In the genomic region with DNA sequence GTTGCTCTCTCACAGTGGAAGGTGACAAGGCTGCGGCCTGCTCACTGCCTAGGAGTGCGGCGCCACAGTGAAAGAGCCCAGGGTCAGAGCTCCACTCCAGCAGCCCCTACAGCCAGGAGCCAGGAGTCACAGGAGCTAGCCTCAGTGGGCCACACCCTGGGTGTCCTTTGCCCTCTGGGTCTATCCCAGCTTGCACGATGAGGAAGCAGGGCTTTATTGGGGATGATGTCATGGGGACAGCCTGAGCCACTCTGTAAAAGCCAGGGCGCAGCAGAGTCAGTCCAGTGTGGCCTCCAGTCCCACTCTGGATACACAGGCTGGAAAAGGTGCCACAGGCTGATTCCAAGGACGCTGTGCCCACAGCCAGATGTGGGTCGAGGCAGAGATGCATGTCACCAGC, we compare ENCODE assay signal across 30 mouse cellular contexts. TPM values are rescaled to one million over a fixed set of nuclear protein-coding genes. Genes with fewer than 3 reads are reported as not detected.
DNase-seq lines count a peak whose midpoint lies in the region; ATAC-seq lines count a peak whose summit lies in the region.
"Had no signal": no experiment of that assay in that cellular context is flagged by ENCODE, and none has a peak within 500 bp of the region (broad histone marks: within the 10 kb centered on the region; RNA-seq: fewer than 3 reads in every experiment).

No protein-coding gene starts in this region.

- no peaks in the 10 kb centered on the region for H3K9me3 ChIP-seq in hindbrain, embryonic 10.5 days
- H3K9me3 ChIP-seq in hindbrain, embryonic 12.5 days (replicated peaks) = no peaks in the 10 kb centered on the region
- no peaks in the 10 kb centered on the region for H3K9me3 ChIP-seq in midbrain, embryonic 13.5 days
- no peaks in the 10 kb centered on the region for H3K9me3 ChIP-seq in midbrain, embryonic 11.5 days (ENCODE audit: control insufficient read depth, low read length)
- no peaks in the 10 kb centered on the region for H3K9me3 ChIP-seq in intestine, embryonic 15.5 days
- no peaks in the 10 kb centered on the region for H3K9me3 ChIP-seq in stomach, embryonic 16.5 days (replicated peaks; ENCODE audit: control insufficient read depth, low read length)
- H3K9me3 ChIP-seq: embryonic facial prominence, embryonic 15.5 days; heart, embryonic 15.5 days; hindbrain, embryonic 15.5 days; kidney, embryonic 15.5 days; limb, embryonic 12.5 days; liver, embryonic 15.5 days; midbrain, embryonic 12.5 days had no signal

- no peak for DNase-seq in hindbrain, embryonic 10.5 days (ENCODE audit: low spot score)
- DNase-seq in midbrain, embryonic 11.5 days (ENCODE audit: low spot score, missing footprints) = no peak
- DNase-seq in left cerebral cortex, adult 9 months (ENCODE audit: low spot score in 2 of 2) = no peak
- DNase-seq in cerebellum, postnatal 10 days = no peak
- DNase-seq: adrenal gland, postnatal 14 days; cerebellum, adult 11 months; cerebellum, adult 9-11 months; gastrocnemius, postnatal 10 days; kidney, adult 18-20 months; kidney, postnatal 25 days; layer of hippocampus, postnatal 36 days; lung, embryonic 14.5 days; lung, postnatal 14 days; right cerebral cortex, adult 18-20 months; right cerebral cortex, postnatal 4 days; thymus, postnatal 4 days had no signal

- peaks cover 70% of the 10 kb centered on the region for H3K4me1 ChIP-seq in hindbrain, embryonic 10.5 days (replicated peaks)
- peaks cover 59% of the 10 kb centered on the region for H3K4me1 ChIP-seq in hindbrain, embryonic 12.5 days
- peaks cover 64% of the 10 kb centered on the region for H3K4me1 ChIP-seq in midbrain, embryonic 13.5 days (replicated peaks)
- peaks cover 21% of the 10 kb centered on the region for H3K4me1 ChIP-seq in midbrain, embryonic 11.5 days (ENCODE audit: control insufficient read depth, insufficient read depth, low read length)
- H3K4me1 ChIP-seq in intestine, embryonic 15.5 days (replicated peaks) = peaks cover 17% of the 10 kb centered on the region
- 0 out of 2 replicates have a peak, but pooled peaks cover 5% of the 10 kb centered on the region for H3K4me1 ChIP-seq in stomach, embryonic 16.5 days (ENCODE audit: control insufficient read depth, insufficient read depth, low read length)
- H3K4me1 ChIP-seq: liver, embryonic 15.5 days had no signal

- peak overlapping the region; percentile 76 for H3K27ac ChIP-seq in hindbrain, embryonic 10.5 days
- no peak overlapping the region for H3K27ac ChIP-seq in hindbrain, embryonic 12.5 days
- H3K27ac ChIP-seq in midbrain, embryonic 13.5 days = no peak overlapping the region
- H3K27ac ChIP-seq in midbrain, embryonic 11.5 days (ENCODE audit: low read depth, low read length) = no peak overlapping the region
- H3K27ac ChIP-seq in intestine, embryonic 15.5 days = 0 out of 2 replicates have a peak overlapping the region, but pooled peaks have one; percentile 11
- no peak overlapping the region for H3K27ac ChIP-seq in stomach, embryonic 16.5 days (ENCODE audit: low read length)
- H3K27ac ChIP-seq: embryonic facial prominence, embryonic 15.5 days; heart, embryonic 15.5 days; kidney, embryonic 15.5 days; limb, embryonic 12.5 days; liver, embryonic 15.5 days had no signal

- H3K36me3 ChIP-seq in hindbrain, embryonic 10.5 days = no peaks in the 10 kb centered on the region
- no peaks in the 10 kb centered on the region for H3K36me3 ChIP-seq in hindbrain, embryonic 12.5 days
- no peaks in the 10 kb centered on the region for H3K36me3 ChIP-seq in midbrain, embryonic 13.5 days
- no peaks in the 10 kb centered on the region for H3K36me3 ChIP-seq in midbrain, embryonic 11.5 days (ENCODE audit: control insufficient read depth, insufficient read depth, low read length)
- H3K36me3 ChIP-seq in intestine, embryonic 15.5 days = no peaks in the 10 kb centered on the region
- H3K36me3 ChIP-seq in stomach, embryonic 16.5 days (ENCODE audit: control insufficient read depth, insufficient read depth, low read length) = no peaks in the 10 kb centered on the region
- H3K36me3 ChIP-seq: embryonic facial prominence, embryonic 15.5 days; heart, embryonic 15.5 days; hindbrain, embryonic 15.5 days; kidney, embryonic 15.5 days; limb, embryonic 12.5 days; liver, embryonic 15.5 days; midbrain, embryonic 12.5 days had no signal

- H3K4me3 ChIP-seq in hindbrain, embryonic 10.5 days = no peak overlapping the region
- no peak overlapping the region for H3K4me3 ChIP-seq in hindbrain, embryonic 12.5 days
- no peak overlapping the region for H3K4me3 ChIP-seq in midbrain, embryonic 13.5 days (replicated peaks)
- H3K4me3 ChIP-seq in midbrain, embryonic 11.5 days (ENCODE audit: low read depth, low read length) = no peak overlapping the region
- H3K4me3 ChIP-seq in intestine, embryonic 15.5 days (replicated peaks) = no peak overlapping the region
- H3K4me3 ChIP-seq in stomach, embryonic 16.5 days (replicated peaks; ENCODE audit: low read length) = no peak overlapping the region
- H3K4me3 ChIP-seq: embryonic facial prominence, embryonic 15.5 days; heart, embryonic 15.5 days; hindbrain, embryonic 15.5 days; kidney, embryonic 15.5 days; limb, embryonic 12.5 days; liver, embryonic 15.5 days; midbrain, embryonic 12.5 days had no signal

- peaks cover 23% of the 10 kb centered on the region for H3K27me3 ChIP-seq in hindbrain, embryonic 10.5 days (ENCODE audit: insufficient read depth, poor library complexity, severe bottlenecking)
- H3K27me3 ChIP-seq in hindbrain, embryonic 12.5 days = 0 out of 2 replicates have a peak, but pooled peaks cover 6% of the 10 kb centered on the region
- no peaks in the 10 kb centered on the region; the same call in 1 of the 2 replicates for H3K27me3 ChIP-seq in midbrain, embryonic 13.5 days
- no peaks in the 10 kb centered on the region for H3K27me3 ChIP-seq in midbrain, embryonic 11.5 days (ENCODE audit: control insufficient read depth, insufficient read depth, low read length)
- no peaks in the 10 kb centered on the region for H3K27me3 ChIP-seq in intestine, embryonic 15.5 days (replicated peaks)
- no peaks in the 10 kb centered on the region for H3K27me3 ChIP-seq in stomach, embryonic 16.5 days (ENCODE audit: control insufficient read depth, insufficient read depth, low read length)
- H3K27me3 ChIP-seq: embryonic facial prominence, embryonic 15.5 days; hindbrain, embryonic 15.5 days had no signal

- 54% methylated on average over 7 of the region's 7 CpGs for WGBS in hindbrain, embryonic 10.5 days
- 67% methylated on average over 7 of the region's 7 CpGs for WGBS in hindbrain, embryonic 12.5 days
- WGBS in midbrain, embryonic 13.5 days = 68% methylated on average over 7 of the region's 7 CpGs
- WGBS in midbrain, embryonic 11.5 days = 65% methylated on average over 7 of the region's 7 CpGs
- WGBS in intestine, embryonic 15.5 days = 62% methylated on average over 7 of the region's 7 CpGs
- WGBS in stomach, embryonic 16.5 days = 72% methylated on average over 7 of the region's 7 CpGs

- H3K9ac ChIP-seq in hindbrain, embryonic 12.5 days = no peak overlapping the region
- H3K9ac ChIP-seq in midbrain, embryonic 13.5 days (replicated peaks) = 0 out of 2 replicates have a peak overlapping the region, but pooled peaks have one; percentile 7
- H3K9ac ChIP-seq in midbrain, embryonic 11.5 days (ENCODE audit: low read length) = no peak overlapping the region
- no peak overlapping the region; the same call in 1 of the 2 replicates for H3K9ac ChIP-seq in intestine, embryonic 15.5 days
- no peak overlapping the region for H3K9ac ChIP-seq in stomach, embryonic 16.5 days (ENCODE audit: low read length)
- H3K9ac ChIP-seq: embryonic facial prominence, embryonic 15.5 days; heart, embryonic 15.5 days; hindbrain, embryonic 15.5 days; kidney, embryonic 15.5 days; limb, embryonic 12.5 days; liver, embryonic 15.5 days; lung, embryonic 14.5 days; midbrain, embryonic 12.5 days had no signal

- H3K4me2 ChIP-seq in hindbrain, embryonic 12.5 days (replicated peaks) = no peak overlapping the region
- H3K4me2 ChIP-seq in midbrain, embryonic 13.5 days (replicated peaks) = no peak overlapping the region
- no peak overlapping the region for H3K4me2 ChIP-seq in midbrain, embryonic 11.5 days
- no peak overlapping the region for H3K4me2 ChIP-seq in intestine, embryonic 15.5 days (replicated peaks)
- H3K4me2 ChIP-seq in stomach, embryonic 16.5 days (ENCODE audit: low read depth, low read length) = no peak overlapping the region
- H3K4me2 ChIP-seq: embryonic facial prominence, embryonic 15.5 days; heart, embryonic 15.5 days; hindbrain, embryonic 15.5 days; kidney, embryonic 15.5 days; limb, embryonic 12.5 days; liver, embryonic 15.5 days; lung, embryonic 14.5 days; midbrain, embryonic 12.5 days had no signal

- ATAC-seq in hindbrain, embryonic 12.5 days (ENCODE audit: low FRiP score) = no peak
- ATAC-seq in midbrain, embryonic 13.5 days = no peak
- no peak for ATAC-seq in midbrain, embryonic 11.5 days (ENCODE audit: low FRiP score)
- peak; percentile 93 for ATAC-seq in intestine, embryonic 15.5 days
- ATAC-seq in stomach, embryonic 16.5 days (ENCODE audit: insufficient read depth, low FRiP score) = 0 out of 2 replicates have a peak, but pooled peaks have one; percentile 26
- ATAC-seq: CD4-positive, CD25-positive, alpha-beta regulatory T cell, adult 4 months; forebrain, embryonic 14.5 days had no signal

RNA-seq across cellular contexts. Expression of a gene that starts 31.7 kb away (rescaled TPM):
- polyA plus RNA-seq in hindbrain, embryonic 10.5 days (2016; fragmentation: Nextera tagmentation; extraction: Ambion mirVana) = 0.24 and 0.39 TPM in 2 replicates
- 2.4 and 2.5 TPM in 2 replicates for polyA plus RNA-seq in hindbrain, embryonic 12.5 days (2016; fragmentation: Nextera tagmentation; extraction: Ambion mirVana)
- polyA plus RNA-seq in midbrain, embryonic 13.5 days (2015; fragmentation: Nextera tagmentation; extraction: Ambion mirVana) = 3.0 and 3.3 TPM in 2 replicates
- 0.18 TPM in 2 replicates for polyA plus RNA-seq in midbrain, embryonic 11.5 days (2014; fragmentation: Nextera tagmentation; extraction: Ambion mirVana)
- 0.08 and 0.29 TPM in 2 replicates for polyA plus RNA-seq in intestine, embryonic 15.5 days (2015; fragmentation: Nextera tagmentation; extraction: Ambion mirVana)
- 0.07 and 0.17 TPM in 2 replicates for polyA plus RNA-seq in stomach, embryonic 16.5 days (2015; fragmentation: Nextera tagmentation; extraction: Ambion mirVana)
- polyA plus RNA-seq: kidney, embryonic 15.5 days; liver, adult 2 months; liver, embryonic 15.5 days had no signal

Comparison
In these comparisons a context has a peak if more than half of its experiments do, and no peak if none do; other contexts are left out.
1. H3K27ac ChIP-seq: peak in hindbrain, embryonic 10.5 days (single experiment) and intestine, embryonic 15.5 days (single experiment); none in hindbrain, embryonic 12.5 days (single experiment), midbrain, embryonic 13.5 days (single experiment), midbrain, embryonic 11.5 days (single experiment) and stomach, embryonic 16.5 days (single experiment).
2. ATAC-seq: peak in intestine, embryonic 15.5 days (single experiment) and stomach, embryonic 16.5 days (single experiment); none in hindbrain, embryonic 12.5 days (single experiment), midbrain, embryonic 13.5 days (single experiment) and midbrain, embryonic 11.5 days (single experiment).